Mouse (Mus musculus): Measurements from ENCODE around the gene Mest. TPM values are rescaled to one million over a fixed set of nuclear protein-coding genes. Genes with fewer than 3 reads are reported as not detected.

The Mest gene
- polyA plus RNA-seq (2016; fragmentation: Nextera tagmentation; extraction: Ambion mirVana), result 3,213 and 4,348 TPM in 2 replicates

DNA sequence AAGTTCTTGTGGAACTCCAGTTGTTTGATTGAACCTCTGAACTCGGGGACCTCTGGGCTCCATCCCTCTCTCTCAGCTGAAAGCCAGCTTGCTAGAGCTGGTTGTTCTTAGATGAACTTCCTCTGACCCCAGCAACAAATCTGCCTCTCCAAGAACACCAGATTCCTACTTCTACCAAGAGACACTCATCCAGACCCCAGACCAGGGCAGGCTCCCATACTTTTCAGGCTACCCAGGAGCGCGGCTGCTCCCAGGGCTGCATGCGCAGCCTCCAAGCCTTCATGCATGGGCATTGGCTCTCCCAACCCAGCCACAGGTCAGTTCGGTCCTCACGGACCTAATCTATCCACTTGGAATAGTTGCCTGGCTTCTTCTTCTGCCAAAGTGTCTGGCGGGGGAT, at the start of gene Mest:
Mest (plus strand) TSS at position 217 of the 400 bp plus-strand sequence.
- no peaks in the 10 kb centered on the region for H3K27me3 ChIP-seq (ENCODE audit: insufficient read depth, poor library complexity, severe bottlenecking)
- 48% methylated on average over 7 of the region's 7 CpGs for WGBS
- H3K4me1 ChIP-seq, result peaks cover 29% of the 10 kb centered on the region
- no peaks in the 10 kb centered on the region for H3K9me3 ChIP-seq
- no peak for DNase-seq (ENCODE audit: low spot score)
- H3K4me3 ChIP-seq, result no peak within 1 kb of the TSS
- peak within 1 kb of the TSS; percentile 66 for H3K27ac ChIP-seq
- H3K36me3 ChIP-seq, result no peaks in the 10 kb centered on the region

DNA sequence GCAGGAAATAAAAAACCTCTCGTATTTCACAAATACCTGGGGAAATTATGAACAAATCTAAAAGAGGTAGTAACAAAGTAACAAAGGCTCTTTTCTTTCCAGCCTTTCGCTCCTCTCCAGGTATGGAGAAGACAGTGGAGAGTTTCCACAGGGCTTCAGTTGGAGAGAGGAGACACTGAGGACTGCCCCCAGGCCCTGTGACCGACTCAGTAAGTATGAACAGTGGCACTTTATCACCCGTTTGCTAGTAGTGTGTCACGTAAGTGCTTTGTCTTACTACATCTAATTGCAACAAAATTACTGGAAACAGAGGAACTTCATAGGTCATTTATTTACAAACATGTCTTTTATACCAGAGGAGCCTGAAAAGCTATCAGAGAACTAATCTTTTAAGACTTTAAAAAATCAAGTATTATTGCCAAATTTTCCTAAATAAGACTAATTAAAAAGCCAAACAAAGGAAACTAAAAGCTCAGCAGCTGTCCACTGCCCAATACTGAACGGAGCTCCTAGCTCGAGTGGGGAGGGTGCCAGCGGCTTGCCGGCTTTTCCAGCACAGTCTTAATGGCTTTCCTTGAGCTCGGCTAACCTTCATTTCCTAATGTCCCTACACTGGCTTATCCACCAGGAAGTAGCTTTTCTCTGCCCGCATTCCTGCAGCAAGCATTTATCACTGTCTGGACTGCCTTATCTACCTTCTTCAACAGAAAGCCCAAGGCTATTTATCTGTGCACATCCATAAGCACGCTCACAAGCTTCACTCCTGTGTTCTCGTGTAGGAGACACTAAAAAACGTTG, 49.4 kb upstream of the Mest start:
- H3K27ac ChIP-seq, result peak overlapping the region; percentile 87
- peak overlapping the region; percentile 19; the same call in 1 of the 2 replicates for H3K4me3 ChIP-seq
- H3K36me3 ChIP-seq, result no peaks in the 10 kb centered on the region
- no peaks in the 10 kb centered on the region for H3K9me3 ChIP-seq
- H3K4me1 ChIP-seq, result peaks cover 55% of the 10 kb centered on the region
- WGBS, result 15% methylated on average over 14 of the region's 14 CpGs
- no peaks in the 10 kb centered on the region for H3K27me3 ChIP-seq (ENCODE audit: insufficient read depth, poor library complexity, severe bottlenecking)
- no peak for DNase-seq (ENCODE audit: low spot score)

DNA sequence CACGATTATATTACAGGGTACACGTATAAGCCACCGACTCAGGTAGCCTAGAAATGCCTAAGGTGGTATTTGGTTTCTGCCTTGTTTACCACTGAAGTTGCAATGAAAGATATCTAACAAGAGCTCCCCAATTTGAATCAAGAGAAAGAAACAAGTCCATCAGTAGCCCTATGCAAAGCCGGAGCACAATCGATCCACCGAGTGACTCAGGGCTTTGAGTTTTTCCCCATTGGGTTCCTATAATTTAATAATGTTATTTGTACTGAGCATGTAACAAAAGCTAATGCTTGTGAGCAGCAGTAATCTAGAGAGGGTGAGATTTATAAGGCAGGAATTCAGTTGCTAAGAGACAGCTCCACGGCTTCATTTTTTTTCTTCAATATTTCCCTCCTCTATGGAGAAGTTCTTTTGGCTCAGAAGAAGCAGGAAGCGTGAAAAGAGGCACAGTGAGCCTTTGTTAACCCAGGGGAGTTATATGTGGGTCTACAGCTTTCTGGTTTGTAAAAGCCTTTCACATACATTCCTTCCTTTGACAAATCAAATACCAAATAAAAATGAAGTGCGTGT, 48.5 kb upstream of the Mest start:
- Histone ChIP-seq H3K9me3 (no peaks in the 10 kb centered on the region), H3K36me3 (no peaks in the 10 kb centered on the region), H3K27ac (peak overlapping the region; percentile 87), H3K4me3 (no peak overlapping the region), H3K27me3 (ENCODE audit: insufficient read depth, poor library complexity, severe bottlenecking) (no peaks in the 10 kb centered on the region), H3K4me1 (peaks cover 62% of the 10 kb centered on the region)
- WGBS, result 70% methylated on average over 9 of the region's 9 CpGs
- no peak for DNase-seq (ENCODE audit: low spot score)

DNA sequence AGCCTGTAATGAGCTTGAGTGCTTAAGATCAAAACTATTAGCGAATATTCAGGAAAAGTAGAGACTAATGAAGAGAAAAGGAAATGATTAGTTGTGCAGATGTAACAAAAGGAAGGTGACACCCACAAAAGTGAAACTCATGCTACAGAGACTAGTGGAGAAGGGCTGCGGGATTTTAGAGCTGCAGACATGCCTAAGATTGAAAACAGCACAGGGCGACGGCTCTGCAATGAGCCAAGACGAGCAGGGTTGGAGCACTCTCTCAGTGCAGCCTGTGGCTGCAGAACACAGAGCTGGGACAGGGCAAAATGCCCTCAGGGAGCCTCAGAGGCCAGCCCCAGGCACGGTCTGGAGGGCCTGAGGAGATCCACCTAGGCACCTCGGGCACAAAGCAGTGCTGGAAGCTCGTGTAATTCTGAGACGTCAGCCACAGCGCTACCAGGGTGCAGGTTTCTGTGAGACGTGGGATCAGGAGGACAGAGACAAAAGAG, 48.0 kb upstream of the Mest start:
- Histone ChIP-seq H3K27ac (peak overlapping the region; percentile 87), H3K4me3 (no peak overlapping the region), H3K36me3 (no peaks in the 10 kb centered on the region), H3K9me3 (no peaks in the 10 kb centered on the region), H3K27me3 (ENCODE audit: insufficient read depth, poor library complexity, severe bottlenecking) (no peaks in the 10 kb centered on the region), H3K4me1 (peaks cover 65% of the 10 kb centered on the region)
- DNase-seq (ENCODE audit: low spot score), result no peak
- WGBS, result 28% methylated on average over 11 of the region's 11 CpGs

DNA sequence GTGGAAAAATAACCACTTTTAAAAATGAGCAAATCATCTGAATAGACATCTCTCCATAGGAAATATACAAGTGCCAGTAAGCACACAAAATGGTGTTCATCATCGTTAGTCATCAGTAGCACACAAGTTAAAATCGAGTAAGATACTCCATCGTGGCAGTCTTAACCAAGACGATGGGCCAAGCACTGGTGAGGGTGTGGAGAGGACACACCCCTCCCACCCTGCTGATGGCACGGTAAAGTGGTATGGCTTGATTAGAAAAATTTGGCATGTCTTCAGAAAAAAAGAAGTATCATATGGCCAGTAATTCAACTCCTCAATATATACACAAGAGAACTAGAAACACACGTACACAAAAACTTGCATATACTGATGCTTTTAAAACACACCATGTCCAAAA, 46.8 kb upstream of the Mest start:
- Histone ChIP-seq H3K4me1 (peaks cover 67% of the 10 kb centered on the region), H3K9me3 (no peaks in the 10 kb centered on the region), H3K36me3 (no peaks in the 10 kb centered on the region), H3K4me3 (no peak overlapping the region), H3K27ac (0 out of 2 replicates have a peak overlapping the region, but pooled peaks have one; percentile 29), H3K27me3 (ENCODE audit: insufficient read depth, poor library complexity, severe bottlenecking) (no peaks in the 10 kb centered on the region)
- no peak for DNase-seq (ENCODE audit: low spot score)
- 82% methylated on average over 6 of the region's 6 CpGs for whole genome bisulfite sequencing

DNA sequence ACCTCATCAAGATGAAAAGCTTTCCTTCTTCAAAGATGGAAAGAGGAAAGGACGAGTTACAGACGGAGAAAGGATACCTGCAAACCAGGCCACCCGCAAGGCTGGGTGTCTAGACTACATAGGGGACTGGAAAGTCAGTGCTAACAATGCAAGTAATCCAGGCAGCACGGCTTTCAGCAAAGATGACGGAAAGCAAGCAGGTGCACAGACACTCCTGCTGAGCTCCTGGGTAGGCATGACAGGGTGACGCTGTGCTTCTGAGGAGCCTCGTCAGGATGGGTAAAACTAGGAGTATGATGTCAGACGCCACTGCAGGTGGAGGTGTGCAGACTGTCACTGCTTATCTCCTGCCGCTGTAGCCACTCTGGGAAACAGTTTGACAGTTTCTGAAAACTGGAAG, 45.8 kb upstream of the Mest start:
- no peak for DNase-seq (ENCODE audit: low spot score)
- 59% methylated on average over 9 of the region's 9 CpGs for whole genome bisulfite sequencing
- Histone ChIP-seq H3K27me3 (ENCODE audit: insufficient read depth, poor library complexity, severe bottlenecking) (no peaks in the 10 kb centered on the region), H3K9me3 (no peaks in the 10 kb centered on the region), H3K4me3 (no peak overlapping the region), H3K27ac (peak overlapping the region; percentile 54), H3K4me1 (peaks cover 69% of the 10 kb centered on the region), H3K36me3 (no peaks in the 10 kb centered on the region)

DNA sequence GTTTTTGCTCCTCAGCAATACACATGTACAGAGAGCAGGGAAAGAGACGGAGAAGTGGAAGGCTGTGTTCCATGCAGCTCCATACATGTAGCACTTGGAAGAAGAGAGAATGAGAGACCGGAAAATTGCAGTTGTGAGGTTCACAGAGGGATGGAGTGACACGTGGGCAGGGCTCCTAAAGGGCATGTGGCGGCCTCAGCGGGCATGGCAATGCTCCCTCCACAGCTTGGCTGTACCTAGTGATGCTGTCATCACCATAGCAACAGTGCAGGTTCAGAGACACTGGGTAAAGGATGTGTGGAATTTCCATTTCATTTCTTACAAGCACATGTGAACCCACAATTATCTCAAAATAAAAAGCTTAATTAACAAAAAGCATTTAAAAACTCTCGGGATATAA, 44.9 kb upstream of the Mest start:
- Histone ChIP-seq H3K27ac (peak overlapping the region; percentile 54), H3K36me3 (no peaks in the 10 kb centered on the region), H3K27me3 (ENCODE audit: insufficient read depth, poor library complexity, severe bottlenecking) (no peaks in the 10 kb centered on the region), H3K9me3 (no peaks in the 10 kb centered on the region), H3K4me1 (peaks cover 69% of the 10 kb centered on the region), H3K4me3 (no peak overlapping the region)
- no peak for DNase-seq (ENCODE audit: low spot score)
- WGBS, result 83% methylated on average over 6 of the region's 6 CpGs

DNA sequence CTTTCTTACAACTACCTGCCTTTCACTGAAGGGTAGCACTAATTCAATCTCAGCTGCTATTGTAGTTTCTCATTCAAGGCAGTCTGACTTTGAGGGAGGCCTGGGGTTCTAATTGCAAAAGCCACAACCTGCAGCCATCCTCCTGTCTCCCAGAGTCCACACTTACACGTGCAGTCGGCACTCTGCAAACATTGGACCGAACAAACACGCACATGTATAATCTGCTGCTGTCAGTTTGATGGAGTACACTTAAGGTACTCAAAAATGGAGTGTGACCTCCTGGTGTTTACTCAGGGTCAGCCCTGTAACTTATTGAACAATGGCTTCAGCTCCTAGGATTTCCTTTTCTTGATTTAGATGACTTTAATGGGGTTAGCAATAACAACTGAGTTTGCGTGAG, 43.8 kb upstream of the Mest start:
- 49% methylated on average over 5 of the region's 5 CpGs for WGBS
- H3K27ac ChIP-seq, result peak overlapping the region; percentile 23
- no peaks in the 10 kb centered on the region for H3K36me3 ChIP-seq
- peaks cover 59% of the 10 kb centered on the region for H3K4me1 ChIP-seq
- H3K9me3 ChIP-seq, result no peaks in the 10 kb centered on the region
- no peak for DNase-seq (ENCODE audit: low spot score)
- H3K4me3 ChIP-seq, result no peak overlapping the region
- no peaks in the 10 kb centered on the region for H3K27me3 ChIP-seq (ENCODE audit: insufficient read depth, poor library complexity, severe bottlenecking)

DNA sequence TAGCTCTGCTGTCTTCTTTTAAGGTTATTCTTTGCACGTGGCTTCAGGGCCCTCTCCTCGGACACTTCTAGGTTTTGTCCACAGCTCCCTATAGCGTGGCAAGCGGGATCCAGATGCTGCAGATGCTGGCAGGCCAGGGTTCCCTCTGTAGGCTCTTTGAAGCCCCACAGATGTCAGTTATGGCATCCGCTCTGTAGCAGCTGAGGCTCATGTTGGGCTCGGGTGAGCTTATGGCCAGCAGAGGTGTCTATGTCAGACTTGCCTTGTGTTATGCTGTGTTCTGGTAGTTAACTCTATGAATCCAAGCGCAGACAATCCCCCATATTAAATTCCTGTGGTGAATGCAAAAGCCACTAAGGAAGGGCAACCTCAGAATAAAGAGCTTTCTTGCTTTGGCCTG, 42.9 kb upstream of the Mest start:
- Histone ChIP-seq H3K4me1 (peaks cover 50% of the 10 kb centered on the region), H3K27ac (peak overlapping the region; percentile 69), H3K27me3 (ENCODE audit: insufficient read depth, poor library complexity, severe bottlenecking) (no peaks in the 10 kb centered on the region), H3K36me3 (no peaks in the 10 kb centered on the region), H3K9me3 (no peaks in the 10 kb centered on the region), H3K4me3 (no peak overlapping the region)
- 80% methylated on average over 7 of the region's 7 CpGs for WGBS
- no peak for DNase-seq (ENCODE audit: low spot score)

DNA sequence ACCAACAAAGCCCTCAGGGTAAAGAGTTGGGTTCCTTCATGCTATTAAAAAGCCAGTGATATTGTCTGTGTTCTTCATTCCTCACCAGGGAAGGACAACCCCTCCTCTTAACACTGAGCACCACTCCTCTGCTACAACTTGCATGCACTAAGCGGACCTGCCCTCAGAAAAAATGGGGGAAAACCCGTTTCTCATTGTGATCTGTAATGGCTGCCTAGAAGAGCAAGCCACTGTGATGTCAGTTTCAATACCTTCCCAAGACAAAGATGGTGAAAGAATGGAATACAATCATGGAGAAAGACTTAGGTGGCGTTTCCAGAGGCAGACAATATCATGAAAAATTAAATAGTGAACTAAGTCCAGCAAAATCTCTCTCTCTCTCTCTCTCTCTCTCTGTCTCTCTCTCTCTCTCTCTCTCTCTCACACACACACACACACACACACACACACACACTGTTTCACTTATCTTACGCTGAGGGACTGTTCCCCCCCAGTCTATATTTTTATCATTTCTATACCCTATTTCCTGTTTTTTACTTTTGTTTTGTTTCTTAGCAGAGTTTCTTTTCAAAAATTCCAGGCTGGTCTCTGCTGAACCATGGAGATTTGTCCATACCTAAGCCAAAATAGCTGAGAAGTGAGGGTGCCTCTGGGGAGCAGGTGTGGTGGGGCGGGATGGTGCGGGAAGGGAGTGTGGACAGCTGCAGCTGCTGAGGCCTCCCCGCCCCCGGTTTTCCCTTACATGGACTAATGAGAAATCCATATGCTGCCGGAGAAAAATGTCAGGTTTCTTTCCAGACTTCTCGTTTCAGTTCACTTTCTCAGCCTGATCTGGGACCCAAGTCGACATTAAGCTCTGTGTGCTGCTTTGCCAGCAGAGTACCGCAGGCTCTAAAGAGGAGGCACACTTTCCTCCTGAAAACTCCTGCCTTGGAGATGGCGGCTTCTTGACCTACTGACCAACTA, 41.1 kb upstream of the Mest start:
- Histone ChIP-seq H3K36me3 (no peaks in the 10 kb centered on the region), H3K9me3 (no peaks in the 10 kb centered on the region), H3K4me1 (peaks cover 45% of the 10 kb centered on the region), H3K27me3 (ENCODE audit: insufficient read depth, poor library complexity, severe bottlenecking) (no peaks in the 10 kb centered on the region), H3K27ac (peak overlapping the region; percentile 74), H3K4me3 (no peak overlapping the region)
- DNase-seq (ENCODE audit: low spot score), result no peak
- WGBS, result 59% methylated on average over 13 of the region's 13 CpGs

DNA sequence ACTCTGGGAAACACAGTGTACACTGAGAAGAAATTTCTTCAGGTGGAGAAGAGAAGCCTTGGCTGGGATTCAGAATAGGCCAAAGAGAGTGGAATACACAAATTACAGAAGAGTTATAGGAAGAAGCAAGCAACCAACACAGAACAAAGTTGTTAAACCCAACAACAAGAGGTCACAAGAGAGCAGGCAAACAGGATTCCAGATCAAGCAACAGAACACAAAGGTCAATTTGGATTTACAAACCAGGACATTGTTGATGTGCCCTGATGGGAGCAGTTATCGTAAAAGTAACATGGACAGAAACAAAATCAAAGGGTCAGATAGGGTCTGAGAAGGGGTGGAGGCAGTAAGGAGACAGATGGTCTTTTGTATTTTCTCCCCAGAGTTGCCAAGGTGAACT, 38.8 kb upstream of the Mest start:
- WGBS, result 82% methylated on average over 1 of the region's 1 CpGs
- Histone ChIP-seq H3K27ac (no peak overlapping the region), H3K36me3 (no peaks in the 10 kb centered on the region), H3K4me3 (no peak overlapping the region), H3K4me1 (peaks cover 30% of the 10 kb centered on the region), H3K9me3 (no peaks in the 10 kb centered on the region), H3K27me3 (ENCODE audit: insufficient read depth, poor library complexity, severe bottlenecking) (no peaks in the 10 kb centered on the region)
- DNase-seq (ENCODE audit: low spot score), result peak; percentile 20

DNA sequence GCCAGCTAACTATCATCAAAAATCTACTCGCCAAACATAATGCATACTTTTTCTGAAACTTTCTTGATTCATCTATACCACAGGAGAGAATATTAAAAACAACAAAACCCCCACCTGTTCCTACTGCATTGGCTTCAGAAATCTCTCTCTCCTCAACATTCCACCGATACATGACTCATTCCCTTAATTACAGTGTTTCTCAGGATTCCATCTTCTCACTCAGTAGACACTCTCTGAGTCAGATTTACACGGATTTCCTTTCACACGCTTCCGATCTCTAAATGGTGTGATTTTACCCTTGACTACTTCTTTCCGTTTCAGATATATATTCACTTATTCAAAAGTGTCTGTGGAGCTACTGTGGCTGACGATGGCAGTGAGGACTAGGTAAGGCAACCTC, 36.1 kb upstream of the Mest start:
- H3K27me3 ChIP-seq (ENCODE audit: insufficient read depth, poor library complexity, severe bottlenecking), result no peaks in the 10 kb centered on the region
- 84% methylated on average over 7 of the region's 7 CpGs for WGBS
- H3K9me3 ChIP-seq, result no peaks in the 10 kb centered on the region
- H3K27ac ChIP-seq, result 0 out of 2 replicates have a peak overlapping the region, but pooled peaks have one; percentile 30
- H3K36me3 ChIP-seq, result no peaks in the 10 kb centered on the region
- H3K4me1 ChIP-seq, result peaks cover 13% of the 10 kb centered on the region
- no peak for DNase-seq (ENCODE audit: low spot score)
- H3K4me3 ChIP-seq, result no peak overlapping the region
